Mouse (Mus musculus) embryonic facial prominence, embryonic 14.5 days (tissue): ENCODE measurements around the gene Slc9a2. TPM values are rescaled to one million over a fixed set of nuclear protein-coding genes. Genes with fewer than 3 reads are reported as not detected.
A peak's percentile ranks its signal among the peaks of the same experiment; 100 is the strongest.

Experiments
- ATAC-seq: fragments of 200-750 bp; cut with Nextera tagmentation; 2 replicates; pipeline ENCODE4 v1.8.0; 2017; ENCODE audit warnings: low read depth, moderate number of reproducible peaks, moderate TSS enrichment
- DNase-seq: peaks from one replicate; pipeline ENCODE4 v3.0.0-alpha.2; 2015; ENCODE audit warnings: low spot score
- H3K27ac ChIP-seq: fragments of 300-500 bp; sonication (generic); replicated peaks from 2 replicates; pipeline ENCODE4 v1.5.1; 2014; ENCODE audit warnings: low read depth, mild to moderate bottlenecking, low read length, moderate library complexity
- H3K27me3 ChIP-seq: fragments of 300-500 bp; sonication (generic); replicated peaks from 2 replicates; pipeline ENCODE4 v1.6.1; 2014; ENCODE audit warnings: low read length; ENCODE audit not compliant: control insufficient read depth, insufficient read depth
- H3K36me3 ChIP-seq: fragments of 300-500 bp; sonication (generic); 2 replicates; pipeline ENCODE4 v1.6.1; 2014; ENCODE audit warnings: low read length, mixed read lengths; ENCODE audit not compliant: control insufficient read depth, insufficient read depth
- H3K4me1 ChIP-seq: fragments of 300-500 bp; sonication (generic); 2 replicates; pipeline ENCODE4 v1.6.1; 2014; ENCODE audit warnings: antibody characterized with exemption, low read length; ENCODE audit not compliant: control insufficient read depth, insufficient read depth
- H3K4me2 ChIP-seq: fragments of 300-500 bp; sonication (generic); 2 replicates; pipeline ENCODE4 v1.6.1; 2014; ENCODE audit warnings: low read depth, mild to moderate bottlenecking, low read length, moderate library complexity, mixed read lengths
- H3K4me3 ChIP-seq: fragments of 300-500 bp; sonication (generic); 2 replicates; pipeline ENCODE4 v1.5.1; 2014; ENCODE audit warnings: low read depth, mild to moderate bottlenecking, low read length
- H3K9ac ChIP-seq: fragments of 300-500 bp; sonication (generic); 2 replicates; pipeline ENCODE4 v1.6.1; 2014; ENCODE audit warnings: low read depth, mild to moderate bottlenecking, low read length, moderate library complexity, mixed read lengths
- H3K9me3 ChIP-seq: fragments of 300-500 bp; sonication (generic); 2 replicates; pipeline ENCODE4 v1.6.1; 2016; ENCODE audit warnings: low read length; ENCODE audit not compliant: control insufficient read depth
- WGBS: fragments of 180-500 bp; shearing (Covaris S2); extraction: QIAGEN DNeasy Blood & Tissue Kit; methylation state at CpG from one replicate; pipeline ENCODE4 v1.1.7; 2014; 5-methylcytosine and 5-hydroxymethylcytosine counted together
- polyA plus RNA-seq: library from polyadenylated mRNA; unstranded; fragments of >200 nt; fragmentation: Nextera tagmentation; extraction: Ambion mirVana; gene quantifications from 2 replicates; pipeline ENCODE4 v1.2.1, GENCODE M21; 2014

The Slc9a2 gene
- polyA plus RNA-seq, 1 experiment from 2014 or later = 2.3 TPM

GRCm38 (mm10) chr1:40785876-40786445, 105.6 kb downstream of the Slc9a2 start:
- Histone ChIP-seq H3K9me3 (no peaks in the 10 kb centered on the region), H3K4me2 (no peak overlapping the region), H3K4me3 (no peak overlapping the region), H3K36me3 (0 out of 2 replicates have a peak, but pooled peaks cover 17% of the 10 kb centered on the region), H3K9ac (no peak overlapping the region), H3K27me3 (no peaks in the 10 kb centered on the region), H3K4me1 (0 out of 2 replicates have a peak, but pooled peaks cover 4% of the 10 kb centered on the region), H3K27ac (no peak overlapping the region)
- no peak for ATAC-seq
- DNase-seq = no peak
- WGBS = 88% methylated on average over 11 of the region's 11 CpGs

GRCm38 (mm10) chr1:40788956-40789355, 108.6 kb downstream of the Slc9a2 start:
- no peak for ATAC-seq

GRCm38 (mm10) chr1:40789666-40790233, 109.4 kb downstream of the Slc9a2 start:
- Histone ChIP-seq H3K9ac (peak overlapping the region; percentile 66), H3K4me3 (peak overlapping the region; percentile 66), H3K27me3 (no peaks in the 10 kb centered on the region), H3K4me2 (peak overlapping the region; percentile 73), H3K4me1 (0 out of 2 replicates have a peak, but pooled peaks cover 4% of the 10 kb centered on the region), H3K9me3 (no peaks in the 10 kb centered on the region), H3K27ac (peak overlapping the region; percentile 61), H3K36me3 (no peaks in the 10 kb centered on the region)
- peak; percentile 77 for DNase-seq
- ATAC-seq = peak; percentile 58; the same call in 1 of the 2 replicates
- 15% methylated on average over 5 of the region's 5 CpGs for WGBS

More at GRCm38 (mm10) chr1:40788956-40789355, 108.6 kb downstream of the Slc9a2 start:
- no peaks in the 10 kb centered on the region for H3K9me3 ChIP-seq
- H3K27ac ChIP-seq = no peak overlapping the region; the same call in 1 of the 2 replicates
- no peak overlapping the region for H3K4me2 ChIP-seq
- H3K27me3 ChIP-seq = no peaks in the 10 kb centered on the region
- 0 out of 2 replicates have a peak, but pooled peaks cover 4% of the 10 kb centered on the region for H3K4me1 ChIP-seq
- WGBS = 72% methylated on average over 6 of the region's 6 CpGs
- H3K4me3 ChIP-seq = no peak overlapping the region
- 0 out of 2 replicates have a peak, but pooled peaks cover 2% of the 10 kb centered on the region for H3K36me3 ChIP-seq
- peak; percentile 35 for DNase-seq
- no peak overlapping the region for H3K9ac ChIP-seq

- Histone ChIP-seq H3K4me3 (peak within 1 kb of the TSS; percentile 66), H3K9me3 (no peaks in the 10 kb centered on the region), H3K4me2 (peak within 1 kb of the TSS; percentile 73), H3K9ac (peak within 1 kb of the TSS; percentile 66), H3K27ac (peak within 1 kb of the TSS; percentile 61), H3K27me3 (no peaks in the 10 kb centered on the region), H3K4me1 (0 out of 2 replicates have a peak, but pooled peaks cover 4% of the 10 kb centered on the region), H3K36me3 (no peaks in the 10 kb centered on the region)
- ATAC-seq (peak; percentile 94), DNase-seq (peak; percentile 90)
- WGBS = 11% methylated on average over 26 of the region's 38 CpGs
Measured at GRCm38 (mm10) chr1:40790324-40791141, 110.2 kb downstream of the Slc9a2 start, which contains the start of gene Mfsd9. TSS of gene Mfsd9 (minus strand) at chr1:40790687.

GRCm38 (mm10) chr1:40795508-40795907, 115.1 kb downstream of the Slc9a2 start:
- Histone ChIP-seq H3K4me3 (no peak overlapping the region), H3K9ac (no peak overlapping the region), H3K27ac (no peak overlapping the region), H3K4me2 (no peak overlapping the region), H3K4me1 (no peaks in the 10 kb centered on the region), H3K36me3 (no peaks in the 10 kb centered on the region), H3K9me3 (no peaks in the 10 kb centered on the region), H3K27me3 (no peaks in the 10 kb centered on the region)
- DNase-seq (no peak), ATAC-seq (no peak)
- 91% methylated on average over 1 of the region's 1 CpGs for WGBS

GRCm38 (mm10) chr1:40797348-40797747, 117.0 kb downstream of the Slc9a2 start:
- ATAC-seq = peak; percentile 47; the same call in 1 of the 2 replicates

GRCm38 (mm10) chr1:40799121-40799520, 118.7 kb downstream of the Slc9a2 start:
- DNase-seq (no peak), ATAC-seq (no peak)
- H3K9ac ChIP-seq = no peak overlapping the region
- no peaks in the 10 kb centered on the region for H3K36me3 ChIP-seq
- H3K27ac ChIP-seq = no peak overlapping the region
- H3K9me3 ChIP-seq = no peaks in the 10 kb centered on the region
- no peak overlapping the region for H3K4me2 ChIP-seq
- no peak overlapping the region for H3K4me3 ChIP-seq
- H3K4me1 ChIP-seq = no peaks in the 10 kb centered on the region
- WGBS = 88% methylated on average over 8 of the region's 8 CpGs
- H3K27me3 ChIP-seq = no peaks in the 10 kb centered on the region

More at GRCm38 (mm10) chr1:40797348-40797747, 117.0 kb downstream of the Slc9a2 start:
- WGBS = 12% methylated on average over 5 of the region's 5 CpGs
- no peak overlapping the region for H3K27ac ChIP-seq
- H3K9ac ChIP-seq = no peak overlapping the region
- H3K9me3 ChIP-seq = no peaks in the 10 kb centered on the region
- no peak overlapping the region for H3K4me2 ChIP-seq
- peak; percentile 59 for DNase-seq
- no peaks in the 10 kb centered on the region for H3K27me3 ChIP-seq
- no peaks in the 10 kb centered on the region for H3K36me3 ChIP-seq
- H3K4me1 ChIP-seq = no peaks in the 10 kb centered on the region
- H3K4me3 ChIP-seq = no peak overlapping the region

- no peak for DNase-seq
- no peak overlapping the region for H3K4me2 ChIP-seq
- no peaks in the 10 kb centered on the region for H3K36me3 ChIP-seq
- no peak overlapping the region for H3K27ac ChIP-seq
- H3K9ac ChIP-seq = no peak overlapping the region
- H3K4me3 ChIP-seq = no peak overlapping the region
- H3K4me1 ChIP-seq = no peaks in the 10 kb centered on the region
- no peak for ATAC-seq
- 82% methylated on average over 5 of the region's 5 CpGs for WGBS
- no peaks in the 10 kb centered on the region for H3K9me3 ChIP-seq
- no peaks in the 10 kb centered on the region for H3K27me3 ChIP-seq
Measured at GRCm38 (mm10) chr1:40800908-40801307, 120.5 kb downstream of the Slc9a2 start.
